Mouse (Mus musculus) lung, postnatal 0 days (tissue): ENCODE results near the gene Nsun2.

Experiments
- CTCF ChIP-seq: IDR thresholded peaks from 2 replicates; pipeline ENCODE4 v1.5.1; 2016; ENCODE audit warnings: antibody characterized with exemption, mild to moderate bottlenecking
- EP300 ChIP-seq: IDR thresholded peaks from 2 replicates; pipeline ENCODE4 v1.6.1; 2016; ENCODE audit warnings: antibody characterized with exemption, mild to moderate bottlenecking, control low read depth

- TF ChIP-seq CTCF (no peak), EP300 (no peak)
These were observed 22.5 kb downstream of the Nsun2 start for GRCm38 (mm10) chr13:69555957-69556482.
